Mouse (Mus musculus): ENCODE measurements around the gene Ajuba. TPM values are rescaled to one million over a fixed set of nuclear protein-coding genes. Genes with fewer than 3 reads are reported as not detected.

Ajuba gene
- polyA plus RNA-seq, 1 experiment from 2014 or later = 47.3 TPM

DNA sequence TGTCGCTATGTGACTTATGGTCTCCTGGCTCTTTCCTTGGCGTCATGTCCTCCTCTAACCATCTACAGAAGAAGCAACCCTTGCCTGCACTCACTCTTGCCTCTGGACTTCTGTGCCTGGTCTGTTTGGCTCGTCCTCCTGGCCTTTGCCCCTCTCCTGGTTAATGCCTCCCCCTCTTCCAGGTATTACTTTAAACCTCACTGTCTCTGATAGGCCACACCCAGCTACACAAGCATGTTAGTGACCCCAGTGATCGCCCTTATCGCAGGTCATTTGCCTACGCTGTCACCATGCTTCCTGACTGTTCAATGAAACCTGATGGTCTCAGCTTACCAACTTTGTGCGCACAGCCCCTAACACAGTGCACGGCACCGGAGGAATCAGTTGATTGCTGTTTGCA is 5.2 kb upstream of the Ajuba start:
- Histone ChIP-seq H3K9me3 (no peaks in the 10 kb centered on the region), H3K27ac (no peak overlapping the region), H3K4me3 (replicated peaks) (no peak overlapping the region), H3K4me1 (peaks cover 10% of the 10 kb centered on the region), H3K4me2 (no peak overlapping the region), H3K9ac (no peak overlapping the region), H3K27me3 (no peaks in the 10 kb centered on the region), H3K36me3 (replicated peaks) (peaks cover 21% of the 10 kb centered on the region; the same call in 1 of the 2 replicates)
- ATAC-seq (ENCODE audit: low FRiP score) = no peak
- WGBS = 91% methylated on average over 9 of the region's 9 CpGs

DNA sequence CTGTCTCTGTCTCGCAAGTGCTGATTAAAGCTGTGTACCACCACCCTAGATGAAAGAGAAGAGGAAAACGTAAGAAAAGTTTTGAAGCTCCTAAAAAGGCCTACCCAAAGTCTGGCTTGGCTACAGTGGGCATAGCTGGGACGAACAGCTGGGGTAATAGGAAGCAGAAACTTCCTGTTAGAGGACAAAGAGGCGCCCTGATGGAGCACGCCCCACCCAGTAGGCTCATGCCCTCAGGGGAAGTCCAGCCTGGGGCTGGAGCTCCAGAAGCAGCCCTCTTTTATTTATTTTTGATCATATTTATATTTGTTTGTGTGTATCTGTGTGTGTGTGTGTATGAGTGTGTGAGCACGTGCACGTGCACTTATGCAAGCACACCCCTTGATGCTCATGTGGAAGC is 2.3 kb upstream of the Ajuba start:
- Histone ChIP-seq H3K4me3 (replicated peaks) (no peak overlapping the region), H3K4me1 (peaks cover 36% of the 10 kb centered on the region), H3K36me3 (replicated peaks) (peaks cover 12% of the 10 kb centered on the region; the same call in 1 of the 2 replicates), H3K9ac (no peak overlapping the region), H3K4me2 (no peak overlapping the region), H3K27ac (no peak overlapping the region), H3K27me3 (peaks cover 11% of the 10 kb centered on the region; the same call in 1 of the 2 replicates), H3K9me3 (no peaks in the 10 kb centered on the region)
- 91% methylated on average over 7 of the region's 7 CpGs for WGBS
- no peak for ATAC-seq (ENCODE audit: low FRiP score)

DNA sequence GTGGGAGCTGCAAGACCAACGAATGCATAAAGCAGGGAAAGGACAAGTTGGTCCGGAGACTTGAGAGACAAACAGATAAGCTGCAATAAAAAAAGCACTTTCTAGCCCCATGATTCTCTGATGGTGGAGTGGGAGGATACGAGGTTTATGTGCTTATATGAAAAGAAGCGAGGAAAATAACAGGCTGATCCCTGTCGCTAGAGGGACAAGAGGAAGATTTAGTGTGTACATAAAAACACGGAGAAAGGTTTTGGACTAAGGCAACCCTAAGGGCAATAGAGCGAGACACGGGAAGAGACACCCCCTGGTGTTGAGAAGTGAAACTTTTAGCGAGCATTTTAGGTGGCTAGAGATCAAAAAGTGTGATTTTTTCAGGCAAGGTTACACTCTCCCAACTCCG is 705 bp upstream of the Ajuba start:
- WGBS = 2% methylated on average over 10 of the region's 10 CpGs
- Histone ChIP-seq H3K27me3 (peaks cover 11% of the 10 kb centered on the region; the same call in 1 of the 2 replicates), H3K9ac (peak overlapping the region; percentile 95), H3K4me3 (replicated peaks) (peak overlapping the region; percentile 82), H3K4me1 (peaks cover 52% of the 10 kb centered on the region), H3K9me3 (no peaks in the 10 kb centered on the region), H3K36me3 (replicated peaks) (peaks cover 3% of the 10 kb centered on the region; the same call in 1 of the 2 replicates), H3K4me2 (peak overlapping the region; percentile 82), H3K27ac (peak overlapping the region; percentile 86)
- peak; percentile 21; the same call in 1 of the 2 replicates for ATAC-seq (ENCODE audit: low FRiP score)

DNA sequence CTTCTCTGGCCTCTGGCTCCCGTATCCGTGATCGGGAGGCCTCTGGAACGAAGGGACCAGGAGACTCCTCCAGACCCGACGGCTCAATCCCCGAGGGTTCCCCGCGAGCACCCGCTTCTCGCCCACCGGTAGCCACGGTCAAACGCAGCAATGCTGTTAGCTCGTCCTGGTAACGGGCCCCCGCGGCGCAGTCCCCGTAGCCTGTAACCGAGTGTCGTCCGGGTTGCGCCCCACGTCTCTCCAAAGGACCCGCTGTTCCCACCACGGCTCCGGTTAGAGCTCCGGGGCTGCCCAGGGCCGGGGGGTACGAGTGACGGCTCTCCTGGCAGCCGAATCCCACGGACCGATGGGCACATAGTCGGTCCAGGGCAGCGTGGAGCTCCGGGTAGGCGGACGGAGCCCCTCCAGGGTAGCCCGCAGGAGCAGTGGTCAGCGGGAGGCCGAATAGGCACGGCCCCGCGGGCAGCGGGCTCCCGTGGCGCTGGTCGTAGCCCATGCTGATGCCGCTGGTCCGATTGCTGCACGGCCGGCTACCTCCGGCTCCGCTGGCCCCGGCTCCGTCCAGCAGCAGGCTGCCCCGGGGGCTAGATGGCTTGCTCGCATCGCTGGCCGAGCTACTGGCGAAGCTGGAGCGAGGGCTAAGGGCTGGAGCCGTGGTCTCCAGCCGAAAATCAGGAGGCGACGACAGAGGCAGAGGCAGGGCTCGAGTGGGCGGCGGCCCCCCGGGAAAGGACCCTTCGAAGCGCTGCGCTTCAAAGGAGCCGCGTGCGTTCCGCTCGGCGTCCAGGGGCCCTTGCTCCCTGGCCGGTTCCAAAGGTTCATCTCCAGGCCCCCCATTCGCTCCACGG is 893 bp downstream of the Ajuba start:
- peak overlapping the region; percentile 95 for H3K9ac ChIP-seq
- peaks cover 7% of the 10 kb centered on the region for H3K36me3 ChIP-seq (replicated peaks)
- H3K4me3 ChIP-seq (replicated peaks) = peak overlapping the region; percentile 82
- peaks cover 11% of the 10 kb centered on the region; the same call in 1 of the 2 replicates for H3K27me3 ChIP-seq
- peaks cover 67% of the 10 kb centered on the region for H3K4me1 ChIP-seq
- under 1% methylated on average over 78 of the region's 84 CpGs for WGBS
- no peaks in the 10 kb centered on the region for H3K9me3 ChIP-seq
- H3K27ac ChIP-seq = peak overlapping the region; percentile 86
- peak overlapping the region; percentile 82 for H3K4me2 ChIP-seq
- no peak for ATAC-seq (ENCODE audit: low FRiP score)

DNA sequence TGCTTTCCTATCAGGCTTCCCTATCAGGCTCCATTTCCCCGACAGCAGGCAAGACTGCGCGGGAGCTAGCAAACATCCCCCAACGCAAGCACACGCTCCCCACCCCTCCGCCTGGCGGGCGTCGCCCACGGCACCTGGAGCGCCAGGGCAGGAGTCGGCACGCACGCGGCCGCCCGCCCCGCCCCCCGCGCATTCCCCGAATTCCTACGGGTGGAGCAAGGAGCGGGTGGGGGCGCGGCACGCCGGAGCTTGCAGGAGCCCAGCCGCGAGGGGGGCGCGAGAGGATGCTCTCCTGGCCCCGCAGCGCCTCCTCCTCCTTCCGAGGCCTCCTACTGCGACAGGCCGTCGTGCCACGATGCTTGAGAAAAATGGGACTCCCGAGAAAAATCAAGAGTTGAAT is 1.7 kb downstream of the Ajuba start:
- Histone ChIP-seq H3K9ac (peak overlapping the region; percentile 95), H3K36me3 (replicated peaks) (peaks cover 15% of the 10 kb centered on the region), H3K4me3 (replicated peaks) (peak overlapping the region; percentile 82), H3K9me3 (no peaks in the 10 kb centered on the region), H3K4me1 (peaks cover 70% of the 10 kb centered on the region), H3K4me2 (peak overlapping the region; percentile 82), H3K27me3 (peaks cover 11% of the 10 kb centered on the region; the same call in 1 of the 2 replicates), H3K27ac (peak overlapping the region; percentile 86)
- under 1% methylated on average over 39 of the region's 39 CpGs for WGBS
- no peak for ATAC-seq (ENCODE audit: low FRiP score)

DNA sequence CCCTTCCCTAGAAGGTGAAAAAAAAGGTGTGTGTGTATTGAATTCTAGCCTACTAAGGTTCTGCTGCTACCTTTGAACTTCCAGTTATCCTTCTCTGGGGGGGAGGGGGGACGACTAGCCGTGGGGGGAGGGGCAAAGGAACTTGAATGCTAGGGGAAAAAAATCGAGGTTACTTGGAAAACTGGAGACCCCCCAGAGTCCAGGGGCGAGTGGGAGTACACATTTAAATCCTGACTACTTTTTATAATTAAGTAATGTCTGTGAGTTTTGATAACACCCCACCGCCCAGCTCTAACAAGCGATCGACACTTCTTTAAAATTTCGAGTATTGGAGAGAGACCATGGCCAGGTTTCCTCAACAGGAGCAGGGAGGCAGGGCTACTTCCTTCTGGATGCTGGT is 2.3 kb downstream of the Ajuba start:
- peak overlapping the region; percentile 82 for H3K4me3 ChIP-seq (replicated peaks)
- peak overlapping the region; percentile 87 for H3K27ac ChIP-seq
- peak overlapping the region; percentile 95 for H3K9ac ChIP-seq
- 1% methylated on average over 8 of the region's 8 CpGs for WGBS
- peaks cover 20% of the 10 kb centered on the region for H3K36me3 ChIP-seq (replicated peaks)
- H3K4me2 ChIP-seq = peak overlapping the region; percentile 82
- no peaks in the 10 kb centered on the region for H3K9me3 ChIP-seq
- no peak for ATAC-seq (ENCODE audit: low FRiP score)
- H3K27me3 ChIP-seq = peaks cover 11% of the 10 kb centered on the region; the same call in 1 of the 2 replicates
- peaks cover 74% of the 10 kb centered on the region for H3K4me1 ChIP-seq

DNA sequence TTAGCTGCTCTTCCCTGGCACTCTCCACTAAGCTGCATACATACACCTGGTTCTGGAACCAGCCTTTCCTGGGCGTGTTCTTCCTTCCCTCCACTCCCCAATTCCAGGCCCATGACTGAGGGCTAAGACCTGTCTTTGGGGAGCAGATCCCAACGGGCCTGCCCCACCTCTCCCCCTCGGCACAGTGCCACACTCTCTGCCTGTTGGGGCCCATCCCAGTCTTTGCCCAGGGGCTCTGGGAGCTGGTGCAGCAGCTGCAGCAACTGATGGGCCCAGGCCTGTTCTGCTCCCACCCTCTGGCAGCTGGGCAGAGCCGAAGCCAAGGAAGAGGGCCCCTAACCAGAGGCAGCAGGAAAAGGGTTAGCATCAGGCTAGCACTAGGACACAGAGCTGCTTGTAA is 3.1 kb downstream of the Ajuba start:
- Histone ChIP-seq H3K9me3 (no peaks in the 10 kb centered on the region), H3K27ac (peak overlapping the region; percentile 87), H3K4me1 (peaks cover 82% of the 10 kb centered on the region), H3K9ac (peak overlapping the region; percentile 95), H3K27me3 (peaks cover 11% of the 10 kb centered on the region; the same call in 1 of the 2 replicates), H3K4me2 (peak overlapping the region; percentile 82), H3K4me3 (replicated peaks) (peak overlapping the region; percentile 82), H3K36me3 (replicated peaks) (peaks cover 27% of the 10 kb centered on the region)
- no peak for ATAC-seq (ENCODE audit: low FRiP score)
- 0% methylated on average over 4 of the region's 4 CpGs for WGBS

DNA sequence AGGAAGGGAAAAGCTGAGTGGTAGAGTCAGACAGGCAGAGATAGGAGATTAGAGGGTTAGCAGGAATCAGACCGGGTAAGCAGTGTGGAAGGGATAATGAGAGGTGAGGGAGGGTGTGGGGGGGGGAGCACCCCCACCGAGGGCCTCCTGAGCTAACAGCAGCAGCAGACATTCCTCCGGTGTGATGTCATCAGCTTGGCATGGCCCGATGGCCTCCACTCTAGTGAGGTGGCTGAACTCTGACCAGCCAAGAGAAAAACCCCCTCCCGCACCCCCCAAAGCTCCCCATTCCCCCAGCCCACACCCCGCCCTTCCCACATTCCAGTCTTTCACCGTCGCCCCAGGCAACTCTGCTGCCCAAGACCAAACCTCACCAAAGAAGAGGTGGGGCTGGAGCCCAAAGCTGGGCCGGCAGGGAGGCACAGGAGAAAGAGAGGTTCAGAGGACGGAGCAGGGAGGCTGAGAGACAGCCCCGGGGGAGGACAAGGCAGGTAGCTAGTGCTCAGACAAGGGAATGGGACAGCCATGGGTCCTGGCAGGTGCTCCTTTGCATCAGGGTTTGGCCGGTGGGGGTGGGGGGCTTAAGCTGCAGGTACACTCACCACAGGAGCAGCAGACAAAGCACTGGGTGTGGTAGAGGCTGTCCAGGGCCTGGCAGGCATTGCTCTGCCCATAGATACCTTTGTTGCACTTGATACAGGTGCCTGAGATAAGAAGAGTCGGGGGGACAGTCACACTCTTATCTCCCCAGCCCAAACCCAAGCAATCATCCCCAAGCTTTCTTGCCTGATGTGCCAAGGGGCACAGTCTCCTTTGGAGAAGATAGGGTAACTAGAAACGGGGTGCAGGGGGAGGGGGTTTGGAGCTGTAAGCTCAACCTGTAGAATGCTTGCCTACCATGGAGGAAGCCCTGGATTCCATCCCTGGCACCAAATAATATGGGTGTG is 4.3 kb downstream of the Ajuba start:
- 2% methylated on average over 13 of the region's 14 CpGs for WGBS
- peak; percentile 58 for ATAC-seq (ENCODE audit: low FRiP score)
- Histone ChIP-seq H3K4me2 (peak overlapping the region; percentile 82), H3K27me3 (peaks cover 11% of the 10 kb centered on the region; the same call in 1 of the 2 replicates), H3K4me1 (peaks cover 78% of the 10 kb centered on the region), H3K9me3 (no peaks in the 10 kb centered on the region), H3K4me3 (replicated peaks) (peak overlapping the region; percentile 82), H3K36me3 (replicated peaks) (peaks cover 37% of the 10 kb centered on the region), H3K9ac (peak overlapping the region; percentile 95), H3K27ac (peak overlapping the region; percentile 87)

DNA sequence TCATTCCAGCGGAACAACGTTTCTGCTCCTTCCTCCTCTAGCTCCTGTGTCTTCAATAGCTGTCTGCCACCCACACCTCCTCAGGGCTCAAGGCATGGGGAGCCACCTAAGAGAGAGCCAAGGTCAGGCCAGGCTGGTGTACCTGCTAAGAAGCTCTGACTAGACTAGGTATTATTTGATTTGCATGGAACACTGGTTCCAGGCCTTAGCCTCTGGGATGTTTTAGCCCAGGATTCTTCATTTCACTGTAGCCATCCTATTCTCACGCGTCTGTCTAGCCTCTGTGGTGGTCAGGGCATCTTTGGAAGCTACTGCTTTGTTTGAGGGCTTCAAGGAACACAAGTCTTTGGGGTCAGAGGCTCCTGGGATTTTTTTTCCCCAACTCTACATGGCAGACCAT is 5.2 kb downstream of the Ajuba start:
- peaks cover 9% of the 10 kb centered on the region; the same call in 1 of the 2 replicates for H3K27me3 ChIP-seq
- no peak for ATAC-seq (ENCODE audit: low FRiP score)
- no peaks in the 10 kb centered on the region for H3K9me3 ChIP-seq
- peak overlapping the region; percentile 36; the same call in 1 of the 2 replicates for H3K9ac ChIP-seq
- peak overlapping the region; percentile 87 for H3K27ac ChIP-seq
- H3K36me3 ChIP-seq (replicated peaks) = peaks cover 43% of the 10 kb centered on the region
- H3K4me2 ChIP-seq = peak overlapping the region; percentile 82
- H3K4me3 ChIP-seq (replicated peaks) = peak overlapping the region; percentile 82
- peaks cover 70% of the 10 kb centered on the region for H3K4me1 ChIP-seq
- WGBS = 38% methylated on average over 4 of the region's 4 CpGs

DNA sequence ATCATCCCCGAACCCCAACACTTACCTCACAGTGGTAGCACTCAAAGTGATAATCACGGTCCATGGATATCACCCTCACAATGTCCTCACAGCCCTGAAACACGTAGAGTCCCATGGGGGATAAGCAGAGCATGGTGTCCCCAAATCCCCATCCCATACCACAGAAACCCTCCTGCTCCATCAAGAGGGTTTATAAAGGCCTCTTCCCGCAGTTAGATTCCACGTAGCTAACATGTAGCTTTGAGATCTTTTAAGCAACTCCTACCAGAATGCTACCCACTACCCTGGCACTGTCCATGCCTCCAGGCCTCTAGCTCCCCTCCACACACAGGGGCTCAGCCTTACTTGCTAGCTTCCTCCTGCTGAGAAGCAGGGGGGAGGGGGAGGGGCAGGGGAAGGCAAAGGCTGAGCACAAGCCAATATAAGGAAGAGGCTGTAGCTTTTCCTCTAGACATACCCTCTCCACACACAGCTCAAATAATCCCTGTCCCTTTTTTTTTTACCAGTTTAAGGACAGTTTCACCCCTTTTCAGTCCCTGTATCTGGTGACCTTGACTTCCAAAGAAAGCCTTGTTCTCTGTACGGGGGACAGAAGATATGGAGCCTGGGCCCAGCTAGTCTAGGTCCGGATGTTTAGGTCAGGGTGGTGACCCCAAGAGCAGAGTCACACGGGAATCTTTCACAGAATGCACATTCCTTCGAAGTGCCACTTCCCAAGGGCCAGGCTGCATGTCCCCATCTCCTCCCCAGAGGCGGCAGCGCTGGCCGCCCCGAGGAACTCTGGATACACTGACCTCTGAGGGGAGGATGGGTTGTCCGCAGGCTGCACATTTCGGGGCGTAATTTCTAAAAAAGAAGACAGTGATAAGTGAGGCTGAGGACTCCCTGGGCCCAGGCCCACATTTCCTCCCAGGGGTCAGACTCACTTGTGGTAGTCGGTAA is 7.6 kb downstream of the Ajuba start:
- no peaks in the 10 kb centered on the region for H3K9me3 ChIP-seq
- 0 out of 2 replicates have a peak overlapping the region, but pooled peaks have one; percentile 5 for H3K9ac ChIP-seq
- ATAC-seq (ENCODE audit: low FRiP score) = no peak
- no peaks in the 10 kb centered on the region for H3K27me3 ChIP-seq
- no peak overlapping the region for H3K4me2 ChIP-seq
- peak overlapping the region; percentile 69 for H3K27ac ChIP-seq
- H3K36me3 ChIP-seq (replicated peaks) = peaks cover 48% of the 10 kb centered on the region
- 67% methylated on average over 17 of the region's 17 CpGs for WGBS
- H3K4me3 ChIP-seq (replicated peaks) = no peak overlapping the region
- peaks cover 48% of the 10 kb centered on the region for H3K4me1 ChIP-seq

Measured in forebrain, embryonic 12.5 days (tissue).